Mouse (Mus musculus) liver, embryonic 16.5 days (tissue): ENCODE data around the gene Msl1. TPM values are rescaled to one million over a fixed set of nuclear protein-coding genes. Genes with fewer than 3 reads are reported as not detected.

ENCODE experiments used
- ATAC-seq: fragments of 200-750 bp; cut with Nextera tagmentation; 2 replicates; pipeline ENCODE4 v1.8.0; 2017; ENCODE audit warnings: low read depth, mild to moderate bottlenecking, moderate number of reproducible peaks, moderate library complexity
- H3K27ac ChIP-seq: fragments of 300-500 bp; sonication (generic); 2 replicates; pipeline ENCODE4 v1.5.1; 2014; ENCODE audit warnings: mild to moderate bottlenecking, low read length
- H3K27me3 ChIP-seq: fragments of 300-500 bp; sonication (generic); 2 replicates; pipeline ENCODE4 v1.6.1; 2014; ENCODE audit warnings: low read depth, low read length, mixed read lengths; ENCODE audit not compliant: control insufficient read depth, insufficient read depth
- H3K36me3 ChIP-seq: fragments of 300-500 bp; sonication (generic); 2 replicates; pipeline ENCODE4 v1.6.1; 2014; ENCODE audit warnings: mild to moderate bottlenecking; ENCODE audit not compliant: control insufficient read depth, insufficient read depth
- H3K4me1 ChIP-seq: fragments of 300-500 bp; sonication (generic); 2 replicates; pipeline ENCODE4 v1.6.1; 2014; ENCODE audit warnings: low read depth, low read length, mixed read lengths; ENCODE audit not compliant: control insufficient read depth
- H3K4me2 ChIP-seq: fragments of 300-500 bp; sonication (generic); 2 replicates; pipeline ENCODE4 v1.6.1; 2014; ENCODE audit warnings: low read depth, low read length, mixed read lengths
- H3K4me3 ChIP-seq: fragments of 300-500 bp; sonication (generic); 2 replicates; pipeline ENCODE4 v1.5.1; 2014; ENCODE audit warnings: low read depth, mild to moderate bottlenecking, low read length
- H3K9ac ChIP-seq: fragments of 300-500 bp; sonication (generic); 2 replicates; pipeline ENCODE4 v1.6.1; 2014; ENCODE audit warnings: low read depth, low read length
- H3K9me3 ChIP-seq: fragments of 300-500 bp; sonication (generic); replicated peaks from 2 replicates; pipeline ENCODE4 v1.6.1; 2016; ENCODE audit warnings: low read length; ENCODE audit not compliant: control insufficient read depth
- WGBS: fragments of 180-500 bp; shearing (Covaris S2); extraction: QIAGEN DNeasy Blood & Tissue Kit; methylation state at CpG from one replicate; pipeline ENCODE4 v1.1.7; 2014; ENCODE audit not compliant: insufficient replicate concordance; 5-methylcytosine and 5-hydroxymethylcytosine counted together
- polyA plus RNA-seq: library from polyadenylated mRNA; unstranded; fragments of >200 nt; fragmentation: Nextera tagmentation; extraction: Ambion mirVana; gene quantifications from 2 replicates; pipeline ENCODE4 v1.2.1, GENCODE M21; 2015

Msl1 gene
- polyA plus RNA-seq, 1 experiment from 2014 or later, result 5.3 TPM

- Histone ChIP-seq H3K4me3 (no peak overlapping the region), H3K4me1 (peaks cover 62% of the 10 kb centered on the region), H3K9me3 (no peaks in the 10 kb centered on the region), H3K27me3 (no peaks in the 10 kb centered on the region), H3K9ac (no peak overlapping the region; the same call in 1 of the 2 replicates), H3K27ac (peak overlapping the region; percentile 67), H3K4me2 (peak overlapping the region; percentile 92; the same call in 1 of the 2 replicates), H3K36me3 (no peaks in the 10 kb centered on the region)
- ATAC-seq, result no peak
- WGBS, result 84% methylated on average over 5 of the region's 5 CpGs
Observed at GRCm38 (mm10) chr11:98788139-98788538, 7.2 kb upstream of the Msl1 start.

- H3K27me3 ChIP-seq, result no peaks in the 10 kb centered on the region
- H3K36me3 ChIP-seq, result no peaks in the 10 kb centered on the region
- no peaks in the 10 kb centered on the region for H3K9me3 ChIP-seq
- WGBS, result 8% methylated on average over 18 of the region's 18 CpGs
- H3K9ac ChIP-seq, result peak overlapping the region; percentile 65
- H3K4me2 ChIP-seq, result peak overlapping the region; percentile 92
- peak overlapping the region; percentile 67 for H3K27ac ChIP-seq
- ATAC-seq, result peak; percentile 77
- peak overlapping the region; percentile 63 for H3K4me3 ChIP-seq
- H3K4me1 ChIP-seq, result peaks cover 58% of the 10 kb centered on the region
Observed at GRCm38 (mm10) chr11:98788550-98789218, 6.6 kb upstream of the Msl1 start.

GRCm38 (mm10) chr11:98789219-98789807, 6.0 kb upstream of the Msl1 start:
- no peaks in the 10 kb centered on the region for H3K36me3 ChIP-seq
- H3K9me3 ChIP-seq, result no peaks in the 10 kb centered on the region
- ATAC-seq, result no peak
- H3K27ac ChIP-seq, result peak overlapping the region; percentile 39; the same call in 1 of the 2 replicates
- H3K4me2 ChIP-seq, result peak overlapping the region; percentile 92
- H3K9ac ChIP-seq, result peak overlapping the region; percentile 65
- peak overlapping the region; percentile 63 for H3K4me3 ChIP-seq
- peaks cover 58% of the 10 kb centered on the region for H3K4me1 ChIP-seq
- WGBS, result under 1% methylated on average over 25 of the region's 25 CpGs
- H3K27me3 ChIP-seq, result no peaks in the 10 kb centered on the region

DNA sequence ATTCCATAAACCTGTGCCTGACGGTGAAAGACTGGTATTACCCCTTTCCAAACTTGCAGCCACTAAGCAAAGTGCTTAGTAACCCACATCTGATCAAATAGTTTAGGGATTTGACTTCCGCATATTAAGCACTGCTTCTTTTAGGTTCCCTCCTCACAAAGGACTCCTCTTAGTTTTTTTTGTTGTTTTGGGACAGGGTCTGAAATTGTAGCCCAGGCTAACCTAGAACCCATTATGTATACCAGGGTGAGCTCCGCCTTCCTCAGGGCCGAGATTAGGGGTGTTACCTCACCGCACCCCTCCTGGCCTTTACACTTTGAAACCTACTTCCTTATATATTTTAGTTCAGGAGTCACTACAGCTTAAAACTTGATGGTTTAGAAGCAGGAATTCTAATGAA, 5.5 kb upstream of the Msl1 start:
- ATAC-seq, result no peak
- H3K36me3 ChIP-seq, result no peaks in the 10 kb centered on the region
- H3K9ac ChIP-seq, result peak overlapping the region; percentile 65; the same call in 1 of the 2 replicates
- H3K27ac ChIP-seq, result no peak overlapping the region
- peak overlapping the region; percentile 92 for H3K4me2 ChIP-seq
- no peaks in the 10 kb centered on the region for H3K27me3 ChIP-seq
- H3K4me3 ChIP-seq, result peak overlapping the region; percentile 63
- WGBS, result 17% methylated on average over 5 of the region's 5 CpGs
- no peaks in the 10 kb centered on the region for H3K9me3 ChIP-seq
- H3K4me1 ChIP-seq, result peaks cover 57% of the 10 kb centered on the region

- no peak overlapping the region for H3K4me2 ChIP-seq
- no peaks in the 10 kb centered on the region for H3K9me3 ChIP-seq
- H3K4me1 ChIP-seq, result peaks cover 51% of the 10 kb centered on the region
- ATAC-seq, result no peak
- H3K36me3 ChIP-seq, result no peaks in the 10 kb centered on the region
- H3K4me3 ChIP-seq, result no peak overlapping the region
- H3K27ac ChIP-seq, result no peak overlapping the region
- no peak overlapping the region for H3K9ac ChIP-seq
- 78% methylated on average over 5 of the region's 5 CpGs for WGBS
- no peaks in the 10 kb centered on the region for H3K27me3 ChIP-seq
Observed at GRCm38 (mm10) chr11:98790631-98791205, 4.6 kb upstream of the Msl1 start.

DNA sequence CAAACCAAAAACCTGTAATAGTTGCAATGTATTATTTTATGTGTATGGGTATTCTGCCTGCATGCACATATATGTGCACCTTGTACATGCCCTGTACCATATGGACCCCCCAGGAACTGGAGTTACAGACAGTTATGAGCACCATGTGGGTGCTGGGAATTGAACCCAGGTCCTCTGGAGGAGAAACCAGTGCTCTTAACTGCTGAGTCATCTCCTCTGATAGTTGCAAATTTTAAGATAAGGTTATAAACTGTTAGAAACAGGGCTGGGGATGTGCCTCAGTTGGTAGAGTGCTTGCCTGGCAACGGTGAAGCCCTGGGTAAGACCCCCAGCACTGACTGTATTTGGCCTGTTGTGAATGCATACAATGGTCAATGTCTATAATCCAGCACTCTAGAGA, 3.9 kb upstream of the Msl1 start:
- 74% methylated on average over 1 of the region's 1 CpGs for WGBS
- peaks cover 49% of the 10 kb centered on the region for H3K4me1 ChIP-seq
- no peak for ATAC-seq

GRCm38 (mm10) chr11:98792081-98792480, 3.2 kb upstream of the Msl1 start:
- H3K27me3 ChIP-seq, result no peaks in the 10 kb centered on the region
- no peak for ATAC-seq
- WGBS, result 38% methylated on average over 4 of the region's 4 CpGs
- H3K9ac ChIP-seq, result no peak overlapping the region
- no peaks in the 10 kb centered on the region for H3K36me3 ChIP-seq
- H3K4me2 ChIP-seq, result no peak overlapping the region
- no peak overlapping the region for H3K4me3 ChIP-seq
- H3K27ac ChIP-seq, result no peak overlapping the region
- peaks cover 50% of the 10 kb centered on the region for H3K4me1 ChIP-seq
- H3K9me3 ChIP-seq, result no peaks in the 10 kb centered on the region

More for the DNA sequence above, 3.9 kb upstream of the Msl1 start:
- no peak overlapping the region for H3K27ac ChIP-seq
- no peaks in the 10 kb centered on the region for H3K9me3 ChIP-seq
- no peak overlapping the region for H3K4me3 ChIP-seq
- no peaks in the 10 kb centered on the region for H3K27me3 ChIP-seq
- H3K4me2 ChIP-seq, result no peak overlapping the region
- H3K36me3 ChIP-seq, result no peaks in the 10 kb centered on the region
- no peak overlapping the region for H3K9ac ChIP-seq

DNA sequence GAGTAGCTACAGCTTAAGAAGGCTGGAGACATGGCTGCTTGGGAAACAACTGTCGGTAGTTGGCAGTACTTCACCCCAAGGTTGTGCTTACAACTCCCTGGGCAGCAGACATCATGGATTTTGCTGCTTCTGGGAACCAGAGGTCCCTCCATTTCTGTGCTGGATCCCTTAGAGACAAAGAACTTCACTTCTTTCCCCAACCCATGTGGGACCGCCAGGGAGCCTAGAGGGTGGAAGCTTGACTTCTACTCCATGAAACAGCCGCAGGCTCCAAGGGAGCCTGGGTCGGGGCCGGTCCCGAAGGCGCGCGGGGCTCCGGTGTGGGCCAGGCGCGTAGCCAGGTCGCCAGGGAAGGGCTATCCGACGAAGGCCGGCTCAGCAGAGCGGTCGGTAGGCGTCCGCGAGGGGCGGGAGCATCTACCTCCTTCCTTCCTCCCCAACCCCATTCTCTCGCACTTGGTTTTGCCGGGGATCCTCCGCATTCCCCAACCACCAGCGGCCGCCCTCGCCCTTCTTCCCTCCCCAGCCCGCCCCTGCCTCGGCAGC, 774 bp upstream of the Msl1 start:
- peaks cover 42% of the 10 kb centered on the region for H3K4me1 ChIP-seq
- peak overlapping the region; percentile 91 for H3K4me3 ChIP-seq
- H3K27ac ChIP-seq, result peak overlapping the region; percentile 97
- whole genome bisulfite sequencing, result 0% methylated on average over 30 of the region's 30 CpGs
- H3K9ac ChIP-seq, result peak overlapping the region; percentile 97
- H3K4me2 ChIP-seq, result peak overlapping the region; percentile 97
- H3K9me3 ChIP-seq, result no peaks in the 10 kb centered on the region
- peak; percentile 56 for ATAC-seq
- H3K27me3 ChIP-seq, result no peaks in the 10 kb centered on the region
- H3K36me3 ChIP-seq, result peaks cover 4% of the 10 kb centered on the region; the same call in 1 of the 2 replicates
